Mouse (Mus musculus): Measurements from ENCODE around the gene Prm2. TPM values are rescaled to one million over a fixed set of nuclear protein-coding genes. Genes with fewer than 3 reads are reported as not detected.

The Prm2 gene
- polyA plus RNA-seq, 1 experiment from 2014 or later, result not detected

- Histone ChIP-seq H3K9me3 (no peaks in the 10 kb centered on the region), H3K27ac (no peak overlapping the region), H3K4me3 (replicated peaks) (peak overlapping the region; percentile 70), H3K36me3 (replicated peaks) (no peaks in the 10 kb centered on the region), H3K4me1 (peaks cover 30% of the 10 kb centered on the region), H3K9ac (peak overlapping the region; percentile 65), H3K4me2 (peak overlapping the region; percentile 82), H3K27me3 (peaks cover 30% of the 10 kb centered on the region)
- ATAC-seq (ENCODE audit: low FRiP score), result peak; percentile 7; the same call in 1 of the 2 replicates
- WGBS, result 3% methylated on average over 79 of the region's 81 CpGs
These were observed 11.8 kb downstream of the Prm2 start for GRCm38 (mm10) chr16:10783883-10784792.

GRCm38 (mm10) chr16:10783451-10783850 is 12.5 kb downstream of the Prm2 start:
- Histone ChIP-seq H3K9me3 (no peaks in the 10 kb centered on the region), H3K27ac (no peak overlapping the region), H3K36me3 (replicated peaks) (no peaks in the 10 kb centered on the region), H3K9ac (no peak overlapping the region), H3K4me3 (replicated peaks) (no peak overlapping the region), H3K4me2 (no peak overlapping the region), H3K27me3 (peaks cover 30% of the 10 kb centered on the region), H3K4me1 (peaks cover 26% of the 10 kb centered on the region)
- no peak for ATAC-seq (ENCODE audit: low FRiP score)
- WGBS, result 71% methylated on average over 8 of the region's 8 CpGs

- no peaks in the 10 kb centered on the region for H3K9me3 ChIP-seq
- H3K27ac ChIP-seq, result no peak overlapping the region
- H3K4me3 ChIP-seq (replicated peaks), result no peak overlapping the region
- 61% methylated on average over 1 of the region's 1 CpGs for WGBS
- H3K9ac ChIP-seq, result no peak overlapping the region
- H3K4me1 ChIP-seq, result peaks cover 25% of the 10 kb centered on the region
- H3K4me2 ChIP-seq, result no peak overlapping the region
- no peak for ATAC-seq (ENCODE audit: low FRiP score)
- H3K36me3 ChIP-seq (replicated peaks), result no peaks in the 10 kb centered on the region
- H3K27me3 ChIP-seq, result peaks cover 30% of the 10 kb centered on the region
These were observed 12.8 kb downstream of the Prm2 start for GRCm38 (mm10) chr16:10783152-10783434.

- H3K27ac ChIP-seq, result no peak overlapping the region
- peaks cover 25% of the 10 kb centered on the region for H3K4me1 ChIP-seq
- peak overlapping the region; percentile 5; the same call in 1 of the 2 replicates for H3K9ac ChIP-seq
- peaks cover 30% of the 10 kb centered on the region for H3K27me3 ChIP-seq
- H3K4me2 ChIP-seq, result no peak overlapping the region
- no peaks in the 10 kb centered on the region for H3K9me3 ChIP-seq
- no peak overlapping the region for H3K4me3 ChIP-seq (replicated peaks)
- 39% methylated on average over 6 of the region's 6 CpGs for WGBS
- ATAC-seq (ENCODE audit: low FRiP score), result no peak
- H3K36me3 ChIP-seq (replicated peaks), result no peaks in the 10 kb centered on the region
These were observed 13.4 kb downstream of the Prm2 start for GRCm38 (mm10) chr16:10782377-10783151.

- H3K4me3 ChIP-seq (replicated peaks), result no peak overlapping the region
- WGBS, result 39% methylated on average over 9 of the region's 9 CpGs
- H3K4me2 ChIP-seq, result no peak overlapping the region
- peaks cover 25% of the 10 kb centered on the region for H3K4me1 ChIP-seq
- H3K27me3 ChIP-seq, result peaks cover 30% of the 10 kb centered on the region
- no peak overlapping the region for H3K27ac ChIP-seq
- no peaks in the 10 kb centered on the region for H3K36me3 ChIP-seq (replicated peaks)
- H3K9ac ChIP-seq, result no peak overlapping the region
- no peak for ATAC-seq (ENCODE audit: low FRiP score)
- no peaks in the 10 kb centered on the region for H3K9me3 ChIP-seq
These were observed 14.0 kb downstream of the Prm2 start for GRCm38 (mm10) chr16:10781862-10782371.

GRCm38 (mm10) chr16:10780631-10781120 is 15.3 kb downstream of the Prm2 start:
- peaks cover 30% of the 10 kb centered on the region for H3K27me3 ChIP-seq
- no peaks in the 10 kb centered on the region for H3K36me3 ChIP-seq (replicated peaks)
- ATAC-seq (ENCODE audit: low FRiP score), result no peak
- H3K4me3 ChIP-seq (replicated peaks), result no peak overlapping the region
- H3K4me2 ChIP-seq, result no peak overlapping the region
- H3K9me3 ChIP-seq, result no peaks in the 10 kb centered on the region
- peaks cover 21% of the 10 kb centered on the region for H3K4me1 ChIP-seq
- H3K27ac ChIP-seq, result no peak overlapping the region
- 86% methylated on average over 5 of the region's 5 CpGs for WGBS
- H3K9ac ChIP-seq, result no peak overlapping the region

- H3K4me3 ChIP-seq (replicated peaks), result no peak overlapping the region
- no peak for ATAC-seq (ENCODE audit: low FRiP score)
- 66% methylated on average over 5 of the region's 5 CpGs for WGBS
These were observed 18.3 kb downstream of the Prm2 start for GRCm38 (mm10) chr16:10777579-10778160.

GRCm38 (mm10) chr16:10776322-10776721 is 19.6 kb downstream of the Prm2 start:
- no peak for ATAC-seq (ENCODE audit: low FRiP score)
- Histone ChIP-seq H3K27me3 (no peaks in the 10 kb centered on the region), H3K36me3 (replicated peaks) (no peaks in the 10 kb centered on the region), H3K4me1 (no peaks in the 10 kb centered on the region), H3K4me3 (replicated peaks) (no peak overlapping the region), H3K27ac (no peak overlapping the region), H3K9me3 (no peaks in the 10 kb centered on the region), H3K9ac (no peak overlapping the region), H3K4me2 (no peak overlapping the region)
- 68% methylated on average over 7 of the region's 7 CpGs for WGBS

More at GRCm38 (mm10) chr16:10777579-10778160, 18.3 kb downstream of the Prm2 start:
- Histone ChIP-seq H3K4me2 (no peak overlapping the region), H3K27me3 (peaks cover 7% of the 10 kb centered on the region), H3K9ac (no peak overlapping the region), H3K36me3 (replicated peaks) (no peaks in the 10 kb centered on the region), H3K9me3 (no peaks in the 10 kb centered on the region), H3K27ac (no peak overlapping the region), H3K4me1 (peaks cover 10% of the 10 kb centered on the region)

- Histone ChIP-seq H3K4me1 (no peaks in the 10 kb centered on the region), H3K36me3 (replicated peaks) (no peaks in the 10 kb centered on the region), H3K9ac (no peak overlapping the region), H3K27ac (no peak overlapping the region), H3K4me2 (no peak overlapping the region), H3K4me3 (replicated peaks) (no peak overlapping the region), H3K27me3 (no peaks in the 10 kb centered on the region), H3K9me3 (no peaks in the 10 kb centered on the region)
- 75% methylated on average over 4 of the region's 4 CpGs for WGBS
- no peak for ATAC-seq (ENCODE audit: low FRiP score)
These were observed 21.2 kb downstream of the Prm2 start for GRCm38 (mm10) chr16:10774726-10775125.

- WGBS, result 94% methylated on average over 8 of the region's 8 CpGs
- Histone ChIP-seq H3K4me2 (no peak overlapping the region), H3K4me3 (replicated peaks) (no peak overlapping the region), H3K9me3 (no peaks in the 10 kb centered on the region), H3K36me3 (replicated peaks) (no peaks in the 10 kb centered on the region), H3K27ac (no peak overlapping the region), H3K27me3 (peaks cover 4% of the 10 kb centered on the region; the same call in 1 of the 2 replicates), H3K9ac (no peak overlapping the region), H3K4me1 (no peaks in the 10 kb centered on the region)
- no peak for ATAC-seq (ENCODE audit: low FRiP score)
These were observed 22.4 kb downstream of the Prm2 start for GRCm38 (mm10) chr16:10773543-10773942.

GRCm38 (mm10) chr16:10771769-10772510 is 24.0 kb downstream of the Prm2 start:
- WGBS, result 76% methylated on average over 19 of the region's 19 CpGs
- H3K4me3 ChIP-seq (replicated peaks), result no peak overlapping the region
- peaks cover 5% of the 10 kb centered on the region; the same call in 1 of the 2 replicates for H3K27me3 ChIP-seq
- no peaks in the 10 kb centered on the region for H3K36me3 ChIP-seq (replicated peaks)
- ATAC-seq (ENCODE audit: low FRiP score), result no peak
- no peaks in the 10 kb centered on the region for H3K9me3 ChIP-seq
- no peak overlapping the region for H3K27ac ChIP-seq
- H3K9ac ChIP-seq, result no peak overlapping the region
- H3K4me2 ChIP-seq, result no peak overlapping the region
- no peaks in the 10 kb centered on the region for H3K4me1 ChIP-seq
